8 mouse cellular contexts compared by ENCODE assay signal in genomic region chr9:121757835-121758814, GRCm38 (mm10). TPM values are rescaled to one million over a fixed set of nuclear protein-coding genes. Genes with fewer than 3 reads are reported as not detected.
DNase-seq lines count a peak whose midpoint lies in the region; ATAC-seq and TF ChIP-seq lines count a peak whose summit lies in the region.

No protein-coding gene starts in this region.

- H3K27ac ChIP-seq in hindbrain, embryonic 15.5 days (replicated peaks), result peak overlapping the region; percentile 74; the same call in 1 of the 2 replicates
- H3K27ac ChIP-seq in midbrain, postnatal 0 days (ENCODE audit: low read depth, low read length), result peak overlapping the region; percentile 65

- H3K4me3 ChIP-seq in hindbrain, embryonic 15.5 days, result peak overlapping the region; percentile 62
- peak overlapping the region; percentile 92 for H3K4me3 ChIP-seq in midbrain, postnatal 0 days (ENCODE audit: low read depth, low read length)

- TF ChIP-seq CTCF in midbrain, postnatal 0 days (IDR thresholded peaks at IDR 0.05), result no peak

- H3K4me2 ChIP-seq in hindbrain, embryonic 15.5 days, result peak overlapping the region; percentile 77
- H3K4me2 ChIP-seq in midbrain, postnatal 0 days (ENCODE audit: low read depth, low read length, poor library complexity, severe bottlenecking), result peak overlapping the region; percentile 66

- ATAC-seq in cerebellum, adult (ENCODE audit: insufficient number of reproducible peaks, low FRiP score, low TSS enrichment), result no peak
- ATAC-seq in erythroid progenitor cell, adult 5-6 weeks (replicated peaks; ENCODE audit: low FRiP score, poor library complexity, severe bottlenecking), result 0 out of 2 replicates have a peak, but pooled peaks have one; percentile 6
- ATAC-seq in hindbrain, embryonic 15.5 days (ENCODE audit: low FRiP score, low read depth), result no peak
- no peak for ATAC-seq in midbrain, postnatal 0 days (ENCODE audit: low FRiP score)
- no peak for ATAC-seq in megakaryocyte-erythroid progenitor cell, adult 5-6 weeks (replicated peaks; ENCODE audit: low FRiP score, low TSS enrichment, poor library complexity, severe bottlenecking)

- H3K36me3 ChIP-seq in hindbrain, embryonic 15.5 days, result peaks cover 36% of the 10 kb centered on the region
- peaks cover 38% of the 10 kb centered on the region for H3K36me3 ChIP-seq in midbrain, postnatal 0 days (ENCODE audit: insufficient read depth, low read length)

- DNase-seq in cerebellum, adult 11-12 months, result peak; percentile 51
- DNase-seq in 3T3-L1 (ENCODE audit: low read depth, low spot score), result peak; percentile 80
- no peak for DNase-seq in midbrain, postnatal 0 days (ENCODE audit: low spot score)
- DNase-seq in thymus, postnatal 25 days, result no peak

- no peaks in the 10 kb centered on the region for H3K9me3 ChIP-seq in hindbrain, embryonic 15.5 days
- H3K9me3 ChIP-seq in midbrain, postnatal 0 days (ENCODE audit: low read length), result no peaks in the 10 kb centered on the region

- whole genome bisulfite sequencing in hindbrain, embryonic 15.5 days, result 55% methylated on average over 10 of the region's 10 CpGs
- WGBS in midbrain, postnatal 0 days, result 61% methylated on average over 10 of the region's 10 CpGs

- H3K27me3 ChIP-seq in hindbrain, embryonic 15.5 days, result no peaks in the 10 kb centered on the region
- H3K27me3 ChIP-seq in midbrain, postnatal 0 days (ENCODE audit: insufficient read depth, low read length), result no peaks in the 10 kb centered on the region

- peak overlapping the region; percentile 80 for H3K9ac ChIP-seq in hindbrain, embryonic 15.5 days
- peak overlapping the region; percentile 97; the same call in 1 of the 2 replicates for H3K9ac ChIP-seq in midbrain, postnatal 0 days (replicated peaks; ENCODE audit: low read length, poor library complexity, severe bottlenecking)

- H3K4me1 ChIP-seq in hindbrain, embryonic 15.5 days (replicated peaks), result peaks cover 41% of the 10 kb centered on the region
- H3K4me1 ChIP-seq in midbrain, postnatal 0 days (ENCODE audit: insufficient read depth, low read length), result peaks cover 7% of the 10 kb centered on the region

RNA-seq across cellular contexts. Expression of gene Zfp651, which starts 1.0 kb away (rescaled TPM):
- 1.1 TPM in 1 of 2 replicates, not detected in the other for total RNA-seq in erythroid progenitor cell, adult 5-6 weeks (2015; ENCODE audit: low replicate concordance)
- total RNA-seq in erythroid progenitor cell, adult 5-6 weeks (2017; ENCODE audit: low replicate concordance), result 0.77 TPM in 1 of 2 replicates, not detected in the other
- polyA plus RNA-seq in hindbrain, embryonic 15.5 days (2015; fragmentation: Nextera tagmentation; extraction: Ambion mirVana), result 32.9 and 33.2 TPM in 2 replicates
- 55.4 and 59.7 TPM in 2 replicates for total RNA-seq in midbrain, postnatal 0 days (2014; rRNA removed)
- 21.3 and 22.8 TPM in 2 replicates for polyA plus RNA-seq in midbrain, postnatal 0 days (2015; fragmentation: Nextera tagmentation; extraction: Ambion mirVana)
- not detected in 2 replicates for total RNA-seq in megakaryocyte-erythroid progenitor cell, adult 5-6 weeks (2014; fragmentation: Nextera tagmentation)
- total RNA-seq in megakaryocyte-erythroid progenitor cell, adult 5-6 weeks (2017), result not detected in 2 replicates

RNA-seq across cellular contexts. Expression of gene Klhl40, which starts 19.3 kb away (rescaled TPM):
- total RNA-seq in erythroid progenitor cell, adult 5-6 weeks (2015; ENCODE audit: low replicate concordance), result not detected in 2 replicates
- not detected in 2 replicates for total RNA-seq in erythroid progenitor cell, adult 5-6 weeks (2017; ENCODE audit: low replicate concordance)
- 1.4 and 1.8 TPM in 2 replicates for polyA plus RNA-seq in hindbrain, embryonic 15.5 days (2015; fragmentation: Nextera tagmentation; extraction: Ambion mirVana)
- 1.3 and 1.7 TPM in 2 replicates for total RNA-seq in midbrain, postnatal 0 days (2014; rRNA removed)
- 2.9 and 3.2 TPM in 2 replicates for polyA plus RNA-seq in midbrain, postnatal 0 days (2015; fragmentation: Nextera tagmentation; extraction: Ambion mirVana)
- total RNA-seq in megakaryocyte-erythroid progenitor cell, adult 5-6 weeks (2014; fragmentation: Nextera tagmentation), result not detected in 2 replicates
- total RNA-seq in megakaryocyte-erythroid progenitor cell, adult 5-6 weeks (2017), result not detected in 2 replicates

RNA-seq across cellular contexts. Expression of gene Hhatl, which starts 34.2 kb away (rescaled TPM):
- not detected in 2 replicates for total RNA-seq in erythroid progenitor cell, adult 5-6 weeks (2015; ENCODE audit: low replicate concordance)
- not detected in 2 replicates for total RNA-seq in erythroid progenitor cell, adult 5-6 weeks (2017; ENCODE audit: low replicate concordance)
- polyA plus RNA-seq in hindbrain, embryonic 15.5 days (2015; fragmentation: Nextera tagmentation; extraction: Ambion mirVana), result 0.14 and 0.19 TPM in 2 replicates
- total RNA-seq in midbrain, postnatal 0 days (2014; rRNA removed), result 1.2 and 1.5 TPM in 2 replicates
- 0.64 and 0.99 TPM in 2 replicates for polyA plus RNA-seq in midbrain, postnatal 0 days (2015; fragmentation: Nextera tagmentation; extraction: Ambion mirVana)
- total RNA-seq in megakaryocyte-erythroid progenitor cell, adult 5-6 weeks (2014; fragmentation: Nextera tagmentation), result not detected in 2 replicates
- not detected in 2 replicates for total RNA-seq in megakaryocyte-erythroid progenitor cell, adult 5-6 weeks (2017)

RNA-seq across cellular contexts. Expression of gene Nktr, which starts 39.2 kb away (rescaled TPM):
- 225 and 240 TPM in 2 replicates for total RNA-seq in erythroid progenitor cell, adult 5-6 weeks (2015; ENCODE audit: low replicate concordance)
- 322 and 375 TPM in 2 replicates for total RNA-seq in erythroid progenitor cell, adult 5-6 weeks (2017; ENCODE audit: low replicate concordance)
- 45.0 and 53.8 TPM in 2 replicates for polyA plus RNA-seq in hindbrain, embryonic 15.5 days (2015; fragmentation: Nextera tagmentation; extraction: Ambion mirVana)
- total RNA-seq in midbrain, postnatal 0 days (2014; rRNA removed), result 71.4 and 112 TPM in 2 replicates
- 42.1 and 50.7 TPM in 2 replicates for polyA plus RNA-seq in midbrain, postnatal 0 days (2015; fragmentation: Nextera tagmentation; extraction: Ambion mirVana)
- 161 and 173 TPM in 2 replicates for total RNA-seq in megakaryocyte-erythroid progenitor cell, adult 5-6 weeks (2014; fragmentation: Nextera tagmentation)
- total RNA-seq in megakaryocyte-erythroid progenitor cell, adult 5-6 weeks (2017), result 132 and 146 TPM in 2 replicates

RNA-seq across cellular contexts. Expression of gene Ss18l2, which starts 48.0 kb away (rescaled TPM):
- 8.8 and 47.2 TPM in 2 replicates for total RNA-seq in erythroid progenitor cell, adult 5-6 weeks (2015; ENCODE audit: low replicate concordance)
- total RNA-seq in erythroid progenitor cell, adult 5-6 weeks (2017; ENCODE audit: low replicate concordance), result 17.2 and 52.3 TPM in 2 replicates
- polyA plus RNA-seq in hindbrain, embryonic 15.5 days (2015; fragmentation: Nextera tagmentation; extraction: Ambion mirVana), result 168 and 174 TPM in 2 replicates
- total RNA-seq in midbrain, postnatal 0 days (2014; rRNA removed), result 51.4 and 59.6 TPM in 2 replicates
- 204 and 218 TPM in 2 replicates for polyA plus RNA-seq in midbrain, postnatal 0 days (2015; fragmentation: Nextera tagmentation; extraction: Ambion mirVana)
- total RNA-seq in megakaryocyte-erythroid progenitor cell, adult 5-6 weeks (2014; fragmentation: Nextera tagmentation), result 57.8 and 77.0 TPM in 2 replicates
- 47.8 and 54.4 TPM in 2 replicates for total RNA-seq in megakaryocyte-erythroid progenitor cell, adult 5-6 weeks (2017)

Comparison
In these comparisons a context has a peak if more than half of its experiments do, and no peak if none do; other contexts are left out.
1. DNase-seq: peak in cerebellum, adult 11-12 months (single experiment) and 3T3-L1 (single experiment); none in midbrain, postnatal 0 days (single experiment) and thymus, postnatal 25 days (single experiment).
2. RNA of gene Zfp651, which starts 1.0 kb away (total RNA-seq): 55.4 to 59.7 TPM in midbrain, postnatal 0 days; 0.77 to 1.1 TPM in erythroid progenitor cell, adult 5-6 weeks and not detected in megakaryocyte-erythroid progenitor cell, adult 5-6 weeks; every median in the first group is over 10 times any median in the second.